Mouse (Mus musculus): ENCODE results near the gene Sipa1l1. TPM values are rescaled to one million over a fixed set of nuclear protein-coding genes. Genes with fewer than 3 reads are reported as not detected.

The Sipa1l1 gene
- total RNA-seq, 2 experiments from 2014 or later: 8.6 to 10.5 TPM

DNA sequence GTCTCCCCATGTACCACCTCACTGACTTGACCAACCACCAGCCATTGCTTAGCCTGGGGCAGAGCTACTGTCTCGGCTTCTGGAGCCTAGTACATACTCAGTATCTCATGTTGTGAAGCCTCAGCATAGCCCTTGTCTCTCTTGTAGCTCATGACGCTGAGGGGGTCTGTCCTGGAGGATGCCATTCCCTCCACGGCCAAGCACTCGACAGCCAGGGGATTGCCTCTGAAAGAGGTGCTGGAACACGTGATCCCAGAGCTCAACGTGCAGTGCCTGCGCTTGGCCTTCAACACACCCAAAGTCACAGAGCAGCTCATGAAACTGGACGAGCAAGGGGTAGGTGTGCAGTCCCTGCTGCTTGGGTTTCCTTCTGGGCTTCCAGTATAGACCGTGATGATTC, 193.7 kb downstream of the Sipa1l1 start:
- no peak for DNase-seq
- intact Hi-C loops (cut with DNase I): no loop called here

GRCm38 (mm10) chr12:82364186-82364585, 195.1 kb downstream of the Sipa1l1 start:
- DNase-seq: no peak
- intact Hi-C loops (cut with DNase I): no loop called here

- intact Hi-C loops (cut with DNase I): no loop called here
- DNase-seq: no peak
Measured at GRCm38 (mm10) chr12:82365276-82365875, 196.3 kb downstream of the Sipa1l1 start.

DNA sequence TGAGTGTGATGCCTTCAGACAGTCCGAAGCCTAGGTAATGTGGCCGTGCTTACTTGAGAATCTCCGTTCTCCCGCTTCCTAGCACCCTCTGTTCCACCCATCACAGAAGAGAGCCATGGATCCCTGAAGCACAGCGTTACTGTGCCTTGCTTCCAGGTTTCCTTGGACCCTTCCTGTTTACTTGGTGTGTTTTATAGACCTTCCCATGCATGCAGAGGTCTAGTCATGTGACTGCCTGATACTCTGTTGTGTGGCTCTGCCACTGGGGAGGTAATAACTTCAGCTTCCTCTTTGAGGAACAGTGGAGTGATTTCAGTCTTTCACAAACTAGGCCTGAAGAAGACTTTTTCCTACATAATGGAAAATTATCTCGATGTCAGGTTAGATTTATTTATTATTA, 197.6 kb downstream of the Sipa1l1 start:
- DNase-seq: no peak
- intact Hi-C loops (cut with DNase I): no loop called here

DNA sequence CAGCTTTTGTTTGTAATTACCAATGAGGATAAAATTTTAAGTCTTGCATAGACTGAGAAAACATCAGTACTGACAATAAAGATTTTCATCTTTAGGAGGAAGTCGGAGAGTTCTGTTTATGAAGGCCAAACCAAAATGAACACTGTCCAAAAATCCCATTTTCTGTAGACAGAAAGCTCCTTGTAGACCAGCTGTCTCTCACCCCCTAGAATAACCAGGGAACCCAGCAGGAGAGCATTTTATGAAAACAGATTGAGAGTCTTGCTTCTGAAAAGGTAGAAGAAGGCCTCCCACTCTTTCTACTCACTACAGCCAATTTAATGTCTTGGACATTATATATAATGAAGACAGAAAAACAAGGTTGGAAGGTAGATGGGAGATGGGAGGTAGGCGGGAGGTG, 198.2 kb downstream of the Sipa1l1 start:
- intact Hi-C loops (cut with DNase I): no loop called here
- no peak for DNase-seq

DNA sequence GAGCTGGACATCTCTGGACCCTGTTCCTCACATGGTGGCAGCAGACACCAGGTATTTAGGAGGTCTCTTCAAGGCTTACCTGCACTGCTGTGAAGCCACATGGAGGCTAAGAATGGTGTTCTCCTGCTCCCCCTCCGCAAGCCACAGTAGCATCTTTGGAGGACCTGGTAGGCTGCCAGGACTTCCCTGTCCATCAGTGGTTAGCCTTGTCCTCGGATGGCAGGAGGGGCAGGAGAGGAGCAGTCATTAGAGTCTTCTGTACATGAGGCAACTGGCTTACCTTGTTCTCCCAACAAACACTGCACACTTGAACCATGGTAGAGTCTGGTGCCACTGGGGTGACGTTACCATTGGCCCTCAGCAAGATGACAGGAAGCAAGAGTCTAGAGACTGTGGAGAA, 198.9 kb downstream of the Sipa1l1 start:
- no peak for DNase-seq
- intact Hi-C loops (cut with DNase I): no loop called here

DNA sequence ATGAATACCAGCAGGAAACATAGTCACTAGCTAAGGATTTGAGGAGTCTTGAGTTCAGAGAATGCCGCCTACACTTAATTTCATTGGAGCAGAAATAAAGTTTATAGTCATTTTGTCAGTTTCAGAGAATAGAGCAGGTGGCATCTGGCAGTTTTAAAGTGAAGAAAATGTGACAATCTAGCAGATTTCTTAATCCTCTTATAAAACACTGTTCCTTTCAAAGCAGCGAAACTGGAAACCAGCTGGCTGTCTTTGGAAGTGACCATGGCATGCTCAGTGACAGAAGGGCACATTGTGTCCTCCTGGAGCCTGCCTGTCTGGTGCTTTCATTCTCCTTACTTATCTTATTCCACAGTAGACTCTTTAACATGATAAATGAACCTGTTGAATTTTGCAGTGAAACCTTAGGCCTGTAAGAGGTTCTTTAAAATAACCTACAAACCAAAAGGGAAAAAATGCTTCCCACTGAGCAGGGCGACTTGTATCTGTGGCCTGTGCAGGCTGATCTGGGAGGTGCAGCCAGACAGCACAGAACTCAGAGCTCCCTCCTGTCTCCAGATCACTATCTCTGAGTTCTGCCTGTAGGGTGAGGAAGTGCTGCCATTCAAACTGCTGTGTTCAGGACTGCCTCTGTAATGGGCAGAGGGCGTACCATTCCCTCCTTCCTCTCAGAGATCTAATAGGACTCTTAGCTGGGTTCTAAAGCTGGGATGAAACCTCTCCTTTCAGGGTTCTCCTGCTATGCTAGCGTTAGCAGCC, 200.5 kb downstream of the Sipa1l1 start:
- intact Hi-C loops (cut with DNase I): loop anchor here (10.0 kb wide), 1 partner anchor 45 kb away; no protein-coding TSS in a partner anchor
- DNase-seq: no peak

- intact Hi-C loops (cut with DNase I): loop anchor here (10.0 kb wide), 1 partner anchor 46 kb away; no protein-coding TSS in a partner anchor
- DNase-seq: no peak
Measured at GRCm38 (mm10) chr12:82371266-82371665, 202.1 kb downstream of the Sipa1l1 start.

GRCm38 (mm10) chr12:82374020-82374419, 204.9 kb downstream of the Sipa1l1 start:
- DNase-seq: no peak
- intact Hi-C loops (cut with DNase I): loop anchor here (10.0 kb wide), 1 partner anchor 49 kb away; no protein-coding TSS in a partner anchor

DNA sequence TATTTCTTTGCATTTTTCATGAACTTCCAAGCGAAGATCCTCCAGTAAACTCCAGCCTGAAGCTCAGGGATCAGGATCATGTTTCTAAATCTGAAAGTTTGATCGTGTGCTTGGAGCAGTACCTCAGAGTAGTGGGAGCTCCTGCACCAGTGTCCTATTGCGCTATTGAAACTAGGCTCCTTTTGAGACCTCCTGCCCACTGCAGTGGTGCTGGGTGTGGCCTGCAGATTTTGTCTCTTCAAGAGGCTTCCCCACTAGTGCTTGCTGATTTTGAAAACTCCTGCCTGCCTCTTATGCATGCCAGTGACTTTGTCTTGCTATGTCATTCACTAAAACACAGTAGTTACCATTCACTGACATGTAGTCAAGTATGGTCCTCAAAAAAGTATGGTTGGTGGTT, 213.8 kb downstream of the Sipa1l1 start:
- DNase-seq: no peak
- intact Hi-C loops (cut with DNase I): no loop called here

- intact Hi-C loops (cut with DNase I): no loop called here
- DNase-seq: no peak
Measured at GRCm38 (mm10) chr12:82384719-82385118, 215.6 kb downstream of the Sipa1l1 start.

GRCm38 (mm10) chr12:82387042-82387441, 217.9 kb downstream of the Sipa1l1 start:
- DNase-seq: no peak
- intact Hi-C loops (cut with DNase I): no loop called here

DNA sequence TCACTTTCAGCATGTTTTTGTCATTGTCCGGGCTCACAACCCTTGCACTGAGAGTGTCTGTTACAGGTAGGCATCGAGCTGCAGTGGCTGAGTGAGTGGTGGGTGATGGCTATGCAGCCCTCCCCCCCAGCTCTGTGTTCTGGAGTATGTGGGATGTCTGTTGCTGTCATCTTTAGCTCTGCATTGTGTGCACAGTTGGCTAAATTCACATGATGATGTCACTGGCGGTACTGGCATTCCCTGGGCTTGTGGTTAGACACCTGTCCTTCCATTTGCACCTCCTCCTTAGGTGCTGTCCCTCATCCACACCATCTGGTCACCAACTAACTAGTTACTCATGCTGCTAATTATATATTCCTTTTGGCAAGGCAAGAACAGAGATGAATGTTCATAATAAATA, 218.5 kb downstream of the Sipa1l1 start:
- intact Hi-C loops (cut with DNase I): no loop called here
- DNase-seq: no peak

DNA sequence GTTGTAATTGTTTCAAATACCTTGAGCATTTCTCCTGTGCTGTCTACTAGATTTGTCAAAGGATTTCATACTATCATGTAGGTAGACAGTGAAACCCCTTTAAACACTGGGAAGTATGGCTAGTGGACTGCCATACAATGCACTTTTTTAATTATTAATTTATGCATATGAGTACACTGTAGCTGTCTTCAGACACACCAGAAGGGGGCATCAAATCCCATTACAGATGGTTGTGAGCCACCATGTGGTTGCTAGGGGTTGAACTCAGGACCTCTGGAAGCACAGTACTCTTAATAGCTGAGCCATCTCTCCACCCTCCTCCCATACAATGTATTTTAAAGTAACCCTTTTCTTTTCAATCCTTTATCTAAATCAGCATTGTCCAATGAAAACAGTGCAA, 219.0 kb downstream of the Sipa1l1 start:
- intact Hi-C loops (cut with DNase I): no loop called here

GRCm38 (mm10) chr12:82394118-82394861, 225.2 kb downstream of the Sipa1l1 start:
- no peak for DNase-seq
- intact Hi-C loops (cut with DNase I): no loop called here

More for the DNA sequence above, 219.0 kb downstream of the Sipa1l1 start:
- no peak for DNase-seq

DNA sequence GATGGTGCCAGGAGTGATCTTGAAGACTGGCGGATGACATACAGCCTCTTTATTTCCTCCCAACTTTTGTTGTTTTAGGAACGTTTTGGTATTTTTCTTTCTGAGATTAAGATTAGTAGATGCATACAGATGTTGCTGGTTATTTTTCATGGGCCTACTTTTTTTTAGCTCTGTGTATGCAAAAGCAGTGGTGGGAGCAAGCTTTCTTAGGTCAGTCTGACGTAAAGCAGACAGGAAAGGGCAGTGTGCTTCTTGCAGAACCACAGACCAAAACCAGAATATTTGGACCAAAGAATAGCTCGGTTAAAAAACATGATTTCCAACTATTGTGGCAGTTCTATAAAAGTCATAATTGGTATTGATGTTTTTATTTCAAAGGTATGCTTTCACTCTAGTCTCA, 226.1 kb downstream of the Sipa1l1 start:
- intact Hi-C loops (cut with DNase I): no loop called here
- no peak for DNase-seq

DNA sequence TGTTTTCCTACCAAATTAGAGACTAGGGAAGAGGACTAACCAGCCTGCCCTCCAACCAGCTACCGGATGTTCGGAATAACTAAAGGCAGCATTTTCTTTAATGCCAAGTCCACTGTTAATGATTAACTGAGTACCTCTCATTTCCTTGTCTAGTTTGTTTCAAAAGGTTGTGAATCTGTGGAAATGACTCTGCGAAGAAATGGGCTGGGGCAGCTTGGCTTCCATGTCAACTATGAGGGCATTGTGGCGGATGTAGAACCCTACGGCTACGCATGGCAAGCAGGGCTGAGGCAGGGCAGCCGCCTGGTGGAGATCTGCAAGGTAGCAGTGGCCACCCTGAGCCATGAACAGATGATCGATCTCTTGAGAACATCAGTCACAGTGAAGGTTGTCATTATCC, 228.1 kb downstream of the Sipa1l1 start:
- intact Hi-C loops (cut with DNase I): no loop called here
- no peak for DNase-seq

- intact Hi-C loops (cut with DNase I): no loop called here
- no peak for DNase-seq
Measured at GRCm38 (mm10) chr12:82397751-82398150, 228.6 kb downstream of the Sipa1l1 start.

DNA sequence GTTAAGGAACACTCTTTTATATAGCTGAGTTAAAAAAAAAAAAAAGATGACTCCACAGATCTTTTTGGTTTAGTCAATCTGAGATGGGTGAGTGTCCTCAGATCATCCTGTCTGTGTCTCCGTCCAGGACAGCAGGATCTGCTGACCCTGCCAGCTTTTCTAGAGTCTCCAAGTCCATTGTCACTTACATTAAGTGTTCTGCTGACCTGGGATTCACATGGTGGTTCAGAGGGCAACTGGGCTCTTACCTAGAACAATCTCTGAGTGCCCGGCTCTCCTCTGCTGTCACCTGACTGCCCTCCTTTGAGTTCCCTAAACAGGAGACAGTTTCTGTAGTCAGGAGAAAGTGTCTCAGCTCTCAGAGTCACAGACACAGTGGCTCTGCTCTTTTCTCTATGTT, 229.8 kb downstream of the Sipa1l1 start:
- intact Hi-C loops (cut with DNase I): no loop called here
- no peak for DNase-seq

DNA sequence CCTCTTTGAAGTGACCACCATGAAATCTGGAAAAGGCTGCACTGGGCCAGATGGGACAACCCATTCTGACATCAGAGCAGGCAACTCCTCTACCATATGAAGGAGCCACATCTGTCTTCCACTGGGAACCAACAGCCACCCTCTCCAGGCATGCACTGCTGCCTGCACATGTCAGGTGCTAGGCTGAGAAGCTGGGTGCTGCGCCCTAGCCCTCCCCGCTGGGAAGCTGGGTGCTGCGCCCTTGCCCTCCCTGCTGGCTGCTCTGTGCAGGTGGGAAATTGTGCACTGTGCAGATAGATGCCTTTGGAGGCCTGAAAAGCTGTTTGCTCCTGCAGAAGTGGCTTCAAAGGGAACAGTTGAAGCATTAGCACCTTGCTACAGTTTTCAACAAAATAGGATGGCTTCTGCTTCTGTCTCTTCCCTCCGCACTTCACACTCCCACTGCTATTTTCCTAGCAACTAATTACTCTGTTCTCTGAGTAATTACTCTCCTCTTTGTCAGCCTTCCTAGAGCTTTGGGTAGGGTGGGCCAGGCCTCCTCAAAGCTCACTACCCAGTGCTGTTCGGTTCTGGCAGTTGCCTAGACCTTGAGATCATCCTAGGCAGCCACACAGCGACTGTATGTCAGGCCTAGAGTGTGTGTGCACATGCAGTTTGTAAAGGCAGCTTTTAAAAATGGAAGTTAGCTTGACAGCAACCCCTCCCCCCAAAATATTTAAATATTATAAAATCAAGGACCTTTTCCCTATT, 231.0 kb downstream of the Sipa1l1 start:
- intact Hi-C loops (cut with DNase I): no loop called here
- DNase-seq: no peak

DNA sequence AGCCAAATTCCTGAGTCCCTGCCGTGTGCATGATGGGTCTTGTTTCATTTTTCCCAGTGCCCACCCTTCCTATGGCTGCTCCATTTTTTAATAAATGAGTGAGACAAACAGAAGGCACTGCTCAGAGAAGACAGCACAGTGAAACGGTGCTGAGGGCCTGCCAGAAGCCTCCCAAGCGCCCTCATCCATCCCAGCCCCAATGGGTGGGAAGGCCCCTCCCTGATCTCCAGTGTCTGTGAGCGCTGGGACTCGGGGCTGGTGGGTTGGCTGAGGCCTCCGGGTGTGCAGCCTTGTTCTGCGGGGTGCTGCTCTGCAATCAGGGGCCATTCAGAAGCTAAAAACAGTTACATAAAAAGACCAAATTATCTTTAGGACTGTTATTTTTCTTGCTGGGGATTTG, 231.7 kb downstream of the Sipa1l1 start:
- intact Hi-C loops (cut with DNase I): no loop called here
- no peak for DNase-seq

Data from heart, postnatal 36 days (tissue).